Mouse (Mus musculus) urinary bladder, postnatal 14 days (tissue): ENCODE measurements around the gene Carm1.
A peak's percentile ranks its signal among the peaks of the same experiment; 100 is the strongest.
"Not testable (repeated sequence)": the region's sequence is repeated elsewhere in the genome, so short reads cannot be mapped to it uniquely, and the experiment has no call there.

Experiments
- DNase-seq: peaks from one replicate; pipeline ENCODE4 v3.0.0; 2021; ENCODE audit warnings: low spot score

The Carm1 gene

DNA sequence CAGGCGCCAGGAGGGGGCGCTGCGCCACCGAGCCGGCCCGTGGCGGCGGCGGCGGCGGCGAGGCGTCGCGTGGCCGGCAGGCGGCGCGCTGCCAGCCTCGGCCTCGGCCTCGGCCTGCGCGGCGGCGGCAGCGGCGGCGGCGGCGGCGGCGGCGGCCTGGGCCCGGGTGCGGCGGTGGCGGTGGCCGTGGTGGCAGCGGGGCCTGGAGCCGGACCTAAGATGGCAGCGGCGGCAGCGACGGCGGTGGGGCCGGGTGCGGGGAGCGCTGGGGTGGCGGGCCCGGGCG, at the start of gene Carm1:
Gene Carm1 (plus strand): TSS at position 106 of the 286 bp plus-strand sequence.
- peak; percentile 58 for DNase-seq

GRCm38 (mm10) chr9:21497050-21497542, 49.6 kb upstream of the Carm1 start:
- DNase-seq: no peak

DNA sequence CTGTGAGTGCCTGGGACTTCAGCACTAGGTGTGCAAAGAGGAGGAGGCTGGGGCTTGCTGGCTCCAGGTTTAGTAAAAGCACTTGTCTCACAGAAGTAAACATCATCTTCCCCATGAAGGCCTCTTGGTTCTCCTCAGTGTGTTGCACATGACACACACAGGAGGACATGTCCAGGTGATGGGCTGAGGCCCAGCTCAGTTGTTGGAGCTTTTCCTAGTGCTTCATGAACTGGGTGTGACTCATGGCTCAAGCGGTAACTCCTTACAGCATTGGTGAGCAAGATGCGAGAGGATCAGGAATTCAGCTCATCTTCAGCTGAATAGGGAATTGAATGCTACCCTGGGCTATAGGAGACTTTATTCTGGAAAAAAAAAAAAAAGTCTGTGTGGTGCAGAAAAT, 49.0 kb upstream of the Carm1 start:
- no peak for DNase-seq

DNA sequence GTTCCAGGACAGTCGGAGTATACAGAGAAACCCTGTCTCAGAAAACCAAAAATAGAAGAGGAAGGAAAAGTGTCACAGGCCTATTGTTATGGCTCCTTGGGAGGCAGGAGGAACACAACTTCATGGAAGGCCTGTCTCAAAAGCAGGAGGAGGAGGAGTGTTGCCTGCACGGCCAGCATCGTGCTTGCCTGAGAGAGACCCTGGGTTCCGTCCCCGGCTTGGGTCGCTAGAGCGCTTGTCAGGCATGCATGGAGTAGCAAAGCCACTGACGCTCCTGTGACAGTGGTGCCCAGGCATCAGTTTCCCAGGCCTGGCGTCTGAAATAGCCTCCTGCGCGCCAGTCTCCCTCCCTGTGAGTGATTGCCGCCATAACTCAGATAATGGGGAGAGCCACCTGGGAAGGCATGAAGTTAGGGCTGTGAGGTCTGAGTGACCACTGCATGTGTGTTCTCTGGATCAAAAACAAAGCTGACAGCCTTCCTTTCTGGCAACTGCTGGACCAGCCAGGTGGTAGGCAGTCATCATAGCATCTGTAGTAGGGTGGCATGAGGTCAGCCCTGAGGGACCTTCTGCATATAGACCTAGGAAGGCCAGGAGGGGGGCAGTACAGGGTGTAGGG, 48.3 kb upstream of the Carm1 start:
- no peak for DNase-seq

DNA sequence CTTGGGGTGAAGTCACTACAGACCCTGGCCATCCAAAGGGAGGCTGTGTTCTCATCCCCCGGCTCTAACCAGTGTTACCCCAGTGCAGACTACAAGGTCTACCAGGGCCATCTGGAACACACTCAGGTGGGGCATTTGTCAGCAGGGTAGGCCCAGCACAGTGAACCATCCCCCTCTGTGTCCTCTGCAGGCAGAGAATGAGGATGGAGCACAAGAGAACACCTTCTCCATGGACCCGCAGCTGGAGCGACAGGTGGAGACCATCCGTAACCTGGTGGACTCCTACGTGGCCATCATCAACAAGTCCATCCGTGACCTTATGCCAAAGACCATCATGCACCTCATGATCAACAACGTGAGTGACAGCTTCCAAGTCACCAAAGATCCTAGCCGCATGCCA, 43.3 kb upstream of the Carm1 start:
- DNase-seq: no peak

GRCm38 (mm10) chr9:21505767-21506166, 40.9 kb upstream of the Carm1 start:
- DNase-seq: no peak

DNA sequence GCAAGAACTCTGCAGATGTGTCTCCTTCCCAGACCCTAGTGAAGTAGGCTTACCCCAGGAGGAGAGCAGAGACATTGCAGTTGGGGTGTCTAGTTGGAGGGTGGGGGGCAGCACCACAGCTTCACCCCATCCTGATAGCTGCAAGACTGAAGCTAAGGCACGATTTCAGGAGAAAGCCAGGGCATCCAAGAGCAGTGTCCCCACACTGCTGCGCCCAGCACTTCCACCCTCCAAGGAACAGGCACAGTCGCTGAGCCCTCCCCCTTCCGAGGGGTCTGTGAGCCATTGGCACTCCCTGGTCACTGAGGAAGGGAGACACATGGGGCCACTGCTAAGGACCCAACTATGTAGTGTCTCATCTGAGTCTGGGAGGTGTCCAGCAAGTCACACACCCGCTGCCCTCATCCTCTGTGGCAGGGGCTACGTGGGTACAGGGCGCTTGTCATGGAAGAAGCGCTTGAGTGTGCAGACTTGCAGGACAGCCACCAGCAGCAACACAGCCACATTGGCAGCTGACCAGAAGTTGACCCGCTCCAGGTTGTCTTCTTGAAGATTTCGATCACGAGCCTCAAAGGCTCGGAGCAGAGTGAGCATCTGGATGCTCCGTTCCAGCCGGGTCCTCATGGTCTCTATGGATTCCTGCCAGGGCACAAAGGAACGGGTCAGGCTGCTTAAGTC, 38.8 kb upstream of the Carm1 start:
- no peak for DNase-seq

- no peak for DNase-seq
Measured at GRCm38 (mm10) chr9:21508871-21509404, 37.8 kb upstream of the Carm1 start.

- peak; percentile 94 for DNase-seq
Measured at GRCm38 (mm10) chr9:21509772-21510688, 36.7 kb upstream of the Carm1 start, which contains the start of gene Tmed1. Gene Tmed1 (minus strand): TSS chr9:21510252.

DNA sequence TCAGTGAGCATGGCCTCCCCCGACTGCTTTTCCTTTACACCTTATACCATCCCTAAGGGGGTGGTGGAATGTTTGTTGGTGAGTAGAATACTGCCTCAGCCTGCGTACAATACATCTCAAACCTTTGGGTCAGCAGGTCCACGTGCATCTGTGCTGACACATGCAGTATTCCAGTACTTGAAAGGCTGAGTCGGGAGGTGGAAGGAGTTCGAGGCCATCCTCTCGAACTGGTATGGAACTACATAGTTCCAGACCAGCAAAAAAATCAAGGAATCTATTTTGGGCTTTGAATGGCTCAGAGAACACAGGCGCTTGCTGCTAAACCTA, 36.0 kb upstream of the Carm1 start:
- DNase-seq: no peak

- no peak for DNase-seq
Measured at GRCm38 (mm10) chr9:21511052-21511451, 35.6 kb upstream of the Carm1 start.

GRCm38 (mm10) chr9:21513466-21513865, 33.2 kb upstream of the Carm1 start:
- no peak for DNase-seq

DNA sequence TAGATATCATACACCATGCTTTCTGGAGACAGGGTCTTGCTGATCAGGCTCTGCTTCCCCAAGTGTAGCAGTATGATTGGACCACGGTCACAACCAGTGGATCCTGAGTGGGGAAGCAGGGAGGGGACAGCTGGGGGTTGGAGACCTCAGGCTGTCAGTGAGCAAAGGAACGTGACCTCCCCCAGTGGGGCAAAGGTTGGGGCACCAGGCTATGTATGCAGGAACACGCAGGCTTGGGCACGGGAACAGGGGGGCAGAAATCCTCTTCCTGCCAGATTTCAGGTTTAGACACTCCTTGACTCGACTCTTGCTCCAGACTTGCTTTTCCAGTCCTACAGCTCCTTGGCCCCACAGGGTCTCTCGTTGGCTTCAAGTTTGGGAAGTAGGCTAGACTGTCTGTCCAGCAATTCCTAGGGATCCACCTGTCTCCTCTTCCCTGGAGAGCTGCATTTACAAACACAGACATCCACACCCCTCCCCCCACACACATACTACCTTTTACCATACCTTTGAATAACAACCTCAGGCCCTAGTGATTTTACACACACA, 28.7 kb upstream of the Carm1 start:
- peak; percentile 44 for DNase-seq

GRCm38 (mm10) chr9:21518690-21519089, 28.0 kb upstream of the Carm1 start:
- not testable (repeated sequence) for DNase-seq

DNA sequence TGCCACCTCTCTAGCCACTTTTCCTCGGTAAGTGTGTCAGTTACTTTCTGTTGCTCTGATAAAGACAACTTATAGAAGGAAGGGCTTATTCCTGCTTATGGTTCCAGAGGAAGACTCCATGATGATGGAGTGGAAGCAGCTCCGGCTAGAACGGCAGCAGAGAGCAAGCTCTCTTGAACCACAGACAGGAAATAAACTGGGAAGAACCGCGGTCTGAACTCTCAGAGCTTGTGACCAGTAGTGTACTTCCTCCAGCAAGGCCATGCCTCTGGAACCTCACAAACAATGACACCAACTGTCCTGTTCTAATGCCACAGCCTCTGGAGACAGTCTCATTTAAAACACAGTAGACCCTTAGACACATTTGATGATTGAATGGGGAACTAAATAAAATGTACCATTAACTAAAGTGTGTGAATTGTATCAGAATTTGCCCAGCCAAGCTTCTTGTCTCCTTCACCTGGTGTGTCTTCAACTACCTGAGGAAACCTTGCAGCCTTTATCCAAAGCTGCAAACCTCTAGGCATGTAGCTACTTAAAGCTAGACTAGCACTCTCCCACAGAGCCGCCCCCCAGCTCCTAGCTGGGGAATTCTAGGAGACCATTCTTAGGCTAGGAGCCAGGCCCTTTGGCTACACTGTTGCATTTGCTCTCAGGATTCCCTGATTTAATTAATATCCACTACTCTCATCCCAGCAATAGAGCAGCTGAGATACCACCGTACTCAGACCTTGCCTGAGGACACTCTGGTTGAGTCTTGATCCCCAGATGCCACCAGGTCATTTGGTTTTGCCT, 21.4 kb upstream of the Carm1 start:
- DNase-seq: no peak

DNA sequence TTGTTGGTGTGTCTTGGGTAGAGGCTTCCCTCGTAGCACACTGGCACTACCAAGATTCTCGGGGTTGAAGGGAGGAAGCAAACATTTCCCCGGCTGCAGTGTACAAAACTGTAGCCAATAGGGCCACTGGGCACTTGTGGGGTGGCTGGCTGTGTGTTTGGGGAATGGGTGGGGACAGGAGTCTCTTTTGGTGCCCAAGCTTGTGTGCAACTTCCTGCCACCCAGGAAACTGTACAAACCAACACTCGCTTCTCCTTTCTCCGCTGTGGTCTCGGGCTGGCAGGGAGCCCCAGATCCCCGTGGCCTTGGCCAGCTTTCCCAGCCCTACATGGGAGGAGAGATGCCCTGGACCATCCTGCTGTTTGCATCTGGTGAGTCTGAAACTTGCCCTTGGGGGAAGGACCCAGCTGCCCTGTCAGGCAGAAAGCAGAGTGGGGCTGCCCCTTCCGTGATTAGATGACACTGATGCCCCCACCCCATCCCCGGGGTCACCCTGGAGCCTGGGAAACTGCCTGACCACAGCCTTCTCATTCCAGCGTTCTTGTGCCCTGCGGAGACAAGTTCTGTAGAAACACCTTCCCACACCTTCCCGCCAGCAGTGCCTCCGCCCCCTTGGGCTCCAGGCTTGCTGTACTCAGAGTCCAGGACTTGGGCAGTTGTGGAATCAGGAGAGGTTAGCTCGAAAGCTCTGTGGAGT, 20.6 kb upstream of the Carm1 start, which contains the start of gene AB124611:
Gene AB124611 (plus strand): TSS at position 240 of the 697 bp plus-strand sequence.
- no peak for DNase-seq

DNA sequence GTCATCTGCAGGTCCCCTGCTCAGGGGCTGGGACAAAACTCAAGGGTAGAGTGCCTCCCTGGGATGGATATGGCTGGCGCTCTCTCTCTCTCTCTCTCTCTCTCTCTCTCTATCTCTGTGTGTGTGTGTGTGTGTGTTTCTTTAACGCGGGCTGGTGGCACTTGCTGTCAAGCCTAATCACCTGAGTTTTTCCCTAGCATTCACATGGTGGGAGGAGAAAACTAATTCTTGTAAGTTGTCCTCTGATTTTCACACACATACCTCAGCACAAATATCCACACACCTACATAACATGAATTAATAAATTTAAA, 20.1 kb upstream of the Carm1 start:
- DNase-seq: no peak

- no peak for DNase-seq
Measured at GRCm38 (mm10) chr9:21527100-21527801, 19.4 kb upstream of the Carm1 start.

DNA sequence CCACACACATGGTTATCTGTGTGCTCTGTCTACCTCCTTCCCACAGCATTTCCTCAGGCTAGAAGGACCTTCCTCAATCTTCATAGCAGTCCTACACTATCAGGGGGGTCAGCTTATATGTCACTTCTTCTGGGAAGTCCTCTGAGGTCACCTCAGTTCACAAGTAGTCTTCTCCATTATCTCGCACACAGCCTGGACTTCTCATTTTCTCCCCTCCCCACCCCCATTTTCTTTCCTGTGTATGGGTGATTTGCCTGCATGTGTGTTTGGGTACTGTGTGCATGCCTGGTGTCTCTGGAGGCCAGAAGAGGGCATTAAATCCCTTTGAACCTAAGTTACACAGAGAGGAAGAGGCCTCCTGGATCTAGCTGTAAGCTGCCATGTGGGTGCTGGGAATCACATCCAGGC, 18.8 kb upstream of the Carm1 start:
- no peak for DNase-seq

- no peak for DNase-seq
Measured at GRCm38 (mm10) chr9:21536501-21536900, 10.2 kb upstream of the Carm1 start.
